Mouse (Mus musculus) liver, adult 2 months (tissue): ENCODE measurements around the gene Gas2l3.

Experiments
- CTCF ChIP-seq: fragments of 200-500 bp; IDR thresholded peaks from 2 replicates; pipeline ENCODE4 v1.5.1; 2011; ENCODE audit warnings: low read depth, low read length, control low read depth
- POLR2A ChIP-seq: fragments of 200-500 bp; IDR thresholded peaks from 2 replicates; pipeline ENCODE4 v1.6.1; 2011; ENCODE audit warnings: low read length, control low read depth; ENCODE audit not compliant: insufficient read depth; ENCODE audit errors: extremely low read depth

DNA sequence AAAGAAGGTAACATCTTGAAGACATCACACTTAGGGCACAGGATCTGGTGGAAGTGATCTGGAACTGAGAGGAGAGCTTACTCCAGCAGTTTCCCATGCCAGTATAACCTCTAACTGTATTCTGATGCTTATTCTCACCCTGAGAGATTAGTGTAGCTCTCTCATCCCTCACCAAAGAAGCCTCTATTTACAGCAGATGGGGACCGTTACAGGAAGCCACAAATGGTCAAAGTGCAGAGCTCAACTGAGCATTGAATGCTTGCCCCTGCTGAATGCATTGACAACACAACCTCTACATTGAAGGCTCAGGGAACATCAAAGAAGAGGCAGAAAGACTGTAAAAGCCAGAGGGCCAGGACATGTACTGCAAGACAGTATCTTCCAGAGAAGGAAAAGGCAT, 36.2 kb downstream of the Gas2l3 start:
- TF ChIP-seq CTCF (no peak), POLR2A (no peak)
